Mouse (Mus musculus): ENCODE data around the gene Cx3cr1. TPM values are rescaled to one million over a fixed set of nuclear protein-coding genes. Genes with fewer than 3 reads are reported as not detected.

The Cx3cr1 gene
- polyA plus RNA-seq, 1 experiment from 2014 or later = 9.3 TPM

GRCm38 (mm10) chr9:120054545-120055277, 15.0 kb downstream of the Cx3cr1 start:
- H3K27ac ChIP-seq (replicated peaks) = no peak overlapping the region
- H3K4me2 ChIP-seq = no peak overlapping the region
- H3K4me1 ChIP-seq = 0 out of 2 replicates have a peak, but pooled peaks cover 4% of the 10 kb centered on the region
- H3K36me3 ChIP-seq = no peaks in the 10 kb centered on the region
- whole genome bisulfite sequencing = 55% methylated on average over 8 of the region's 8 CpGs
- H3K9me3 ChIP-seq = no peaks in the 10 kb centered on the region
- H3K4me3 ChIP-seq = no peak overlapping the region
- no peak for ATAC-seq (ENCODE audit: extremely low read depth, insufficient number of reproducible peaks, low FRiP score, low TSS enrichment)
- 0 out of 2 replicates have a peak overlapping the region, but pooled peaks have one; percentile 5 for H3K9ac ChIP-seq
- no peaks in the 10 kb centered on the region for H3K27me3 ChIP-seq (replicated peaks)

- no peak for ATAC-seq (ENCODE audit: extremely low read depth, insufficient number of reproducible peaks, low FRiP score, low TSS enrichment)
- Histone ChIP-seq H3K4me2 (no peak overlapping the region), H3K9me3 (no peaks in the 10 kb centered on the region), H3K27ac (replicated peaks) (no peak overlapping the region), H3K4me3 (no peak overlapping the region), H3K27me3 (replicated peaks) (no peaks in the 10 kb centered on the region), H3K9ac (no peak overlapping the region), H3K4me1 (peaks cover 10% of the 10 kb centered on the region; the same call in 1 of the 2 replicates), H3K36me3 (no peaks in the 10 kb centered on the region)
- WGBS = 27% methylated on average over 3 of the region's 3 CpGs
These were observed 20.3 kb downstream of the Cx3cr1 start for GRCm38 (mm10) chr9:120049407-120049806.

- WGBS = 68% methylated on average over 6 of the region's 6 CpGs
- Histone ChIP-seq H3K9ac (no peak overlapping the region), H3K27ac (replicated peaks) (no peak overlapping the region), H3K4me1 (peaks cover 10% of the 10 kb centered on the region; the same call in 1 of the 2 replicates), H3K4me3 (no peak overlapping the region), H3K9me3 (no peaks in the 10 kb centered on the region), H3K27me3 (replicated peaks) (no peaks in the 10 kb centered on the region), H3K4me2 (no peak overlapping the region), H3K36me3 (no peaks in the 10 kb centered on the region)
- no peak for ATAC-seq (ENCODE audit: extremely low read depth, insufficient number of reproducible peaks, low FRiP score, low TSS enrichment)
These were observed 21.2 kb downstream of the Cx3cr1 start for GRCm38 (mm10) chr9:120048495-120048894.

GRCm38 (mm10) chr9:120043115-120043514, 26.6 kb downstream of the Cx3cr1 start:
- H3K9ac ChIP-seq = no peak overlapping the region

GRCm38 (mm10) chr9:120037414-120037813, 32.3 kb downstream of the Cx3cr1 start:
- H3K27ac ChIP-seq (replicated peaks) = peak overlapping the region; percentile 2; the same call in 1 of the 2 replicates
- 72% methylated on average over 7 of the region's 7 CpGs for WGBS

More at GRCm38 (mm10) chr9:120043115-120043514, 26.6 kb downstream of the Cx3cr1 start:
- no peak overlapping the region for H3K27ac ChIP-seq (replicated peaks)
- H3K4me1 ChIP-seq = 0 out of 2 replicates have a peak, but pooled peaks cover 4% of the 10 kb centered on the region
- no peaks in the 10 kb centered on the region for H3K9me3 ChIP-seq
- no peak for ATAC-seq (ENCODE audit: extremely low read depth, insufficient number of reproducible peaks, low FRiP score, low TSS enrichment)
- H3K4me3 ChIP-seq = no peak overlapping the region
- H3K4me2 ChIP-seq = no peak overlapping the region
- no peaks in the 10 kb centered on the region for H3K36me3 ChIP-seq
- no peaks in the 10 kb centered on the region for H3K27me3 ChIP-seq (replicated peaks)
- 74% methylated on average over 7 of the region's 7 CpGs for WGBS

GRCm38 (mm10) chr9:120034375-120034774, 35.3 kb downstream of the Cx3cr1 start:
- no peak for ATAC-seq (ENCODE audit: extremely low read depth, insufficient number of reproducible peaks, low FRiP score, low TSS enrichment)
- no peaks in the 10 kb centered on the region for H3K9me3 ChIP-seq

More at GRCm38 (mm10) chr9:120037414-120037813, 32.3 kb downstream of the Cx3cr1 start:
- no peak for ATAC-seq (ENCODE audit: extremely low read depth, insufficient number of reproducible peaks, low FRiP score, low TSS enrichment)
- Histone ChIP-seq H3K27me3 (replicated peaks) (no peaks in the 10 kb centered on the region), H3K9me3 (no peaks in the 10 kb centered on the region), H3K4me1 (no peaks in the 10 kb centered on the region), H3K4me2 (no peak overlapping the region), H3K4me3 (no peak overlapping the region), H3K9ac (no peak overlapping the region), H3K36me3 (no peaks in the 10 kb centered on the region)

GRCm38 (mm10) chr9:120032710-120033109, 37.0 kb downstream of the Cx3cr1 start:
- H3K4me1 ChIP-seq = peaks cover 8% of the 10 kb centered on the region
- H3K36me3 ChIP-seq = no peaks in the 10 kb centered on the region
- no peaks in the 10 kb centered on the region for H3K9me3 ChIP-seq
- no peak overlapping the region for H3K27ac ChIP-seq (replicated peaks)
- H3K4me3 ChIP-seq = no peak overlapping the region
- ATAC-seq (ENCODE audit: extremely low read depth, insufficient number of reproducible peaks, low FRiP score, low TSS enrichment) = no peak
- H3K27me3 ChIP-seq (replicated peaks) = no peaks in the 10 kb centered on the region
- 83% methylated on average over 6 of the region's 6 CpGs for WGBS
- H3K9ac ChIP-seq = no peak overlapping the region
- H3K4me2 ChIP-seq = no peak overlapping the region

More at GRCm38 (mm10) chr9:120034375-120034774, 35.3 kb downstream of the Cx3cr1 start:
- no peak overlapping the region for H3K4me3 ChIP-seq
- no peak overlapping the region for H3K9ac ChIP-seq
- H3K4me1 ChIP-seq = no peaks in the 10 kb centered on the region
- H3K4me2 ChIP-seq = no peak overlapping the region
- 73% methylated on average over 8 of the region's 8 CpGs for WGBS
- H3K27me3 ChIP-seq (replicated peaks) = no peaks in the 10 kb centered on the region
- H3K27ac ChIP-seq (replicated peaks) = no peak overlapping the region
- H3K36me3 ChIP-seq = no peaks in the 10 kb centered on the region

GRCm38 (mm10) chr9:120030421-120030820, 39.3 kb downstream of the Cx3cr1 start:
- no peak for ATAC-seq (ENCODE audit: extremely low read depth, insufficient number of reproducible peaks, low FRiP score, low TSS enrichment)
- no peak overlapping the region for H3K9ac ChIP-seq
- H3K27me3 ChIP-seq (replicated peaks) = no peaks in the 10 kb centered on the region
- WGBS = 69% methylated on average over 10 of the region's 10 CpGs
- no peak overlapping the region for H3K4me2 ChIP-seq
- no peaks in the 10 kb centered on the region for H3K36me3 ChIP-seq
- no peak overlapping the region for H3K4me3 ChIP-seq
- peaks cover 31% of the 10 kb centered on the region for H3K4me1 ChIP-seq
- H3K27ac ChIP-seq (replicated peaks) = no peak overlapping the region
- no peaks in the 10 kb centered on the region for H3K9me3 ChIP-seq

GRCm38 (mm10) chr9:120029880-120030279, 39.8 kb downstream of the Cx3cr1 start:
- Histone ChIP-seq H3K4me2 (no peak overlapping the region), H3K4me1 (peaks cover 36% of the 10 kb centered on the region), H3K9me3 (no peaks in the 10 kb centered on the region), H3K4me3 (no peak overlapping the region), H3K36me3 (no peaks in the 10 kb centered on the region), H3K27me3 (replicated peaks) (no peaks in the 10 kb centered on the region), H3K27ac (replicated peaks) (no peak overlapping the region), H3K9ac (no peak overlapping the region)
- ATAC-seq (ENCODE audit: extremely low read depth, insufficient number of reproducible peaks, low FRiP score, low TSS enrichment) = no peak
- 82% methylated on average over 6 of the region's 6 CpGs for WGBS

- H3K27ac ChIP-seq (replicated peaks) = peak overlapping the region; percentile 96
- H3K4me3 ChIP-seq = peak overlapping the region; percentile 8; the same call in 1 of the 2 replicates
- ATAC-seq (ENCODE audit: extremely low read depth, insufficient number of reproducible peaks, low FRiP score, low TSS enrichment) = peak; percentile 19; the same call in 1 of the 2 replicates
- 15% methylated on average over 14 of the region's 14 CpGs for WGBS
- no peaks in the 10 kb centered on the region for H3K9me3 ChIP-seq
- H3K4me2 ChIP-seq = peak overlapping the region; percentile 55
- H3K36me3 ChIP-seq = no peaks in the 10 kb centered on the region
- H3K27me3 ChIP-seq (replicated peaks) = no peaks in the 10 kb centered on the region
- H3K4me1 ChIP-seq = peaks cover 49% of the 10 kb centered on the region
- H3K9ac ChIP-seq = peak overlapping the region; percentile 44
These were observed 42.1 kb downstream of the Cx3cr1 start for GRCm38 (mm10) chr9:120027401-120028151.

GRCm38 (mm10) chr9:120024625-120025024, 45.1 kb downstream of the Cx3cr1 start:
- Histone ChIP-seq H3K4me1 (peaks cover 63% of the 10 kb centered on the region), H3K27me3 (replicated peaks) (no peaks in the 10 kb centered on the region), H3K9ac (peak overlapping the region; percentile 94), H3K4me2 (peak overlapping the region; percentile 60), H3K4me3 (no peak overlapping the region), H3K27ac (replicated peaks) (peak overlapping the region; percentile 99), H3K36me3 (peaks cover 3% of the 10 kb centered on the region), H3K9me3 (no peaks in the 10 kb centered on the region)
- WGBS = 63% methylated on average over 5 of the region's 5 CpGs
- no peak for ATAC-seq (ENCODE audit: extremely low read depth, insufficient number of reproducible peaks, low FRiP score, low TSS enrichment)

All from heart, embryonic 13.5 days (tissue).